Mouse (Mus musculus) kidney, adult 9 months (tissue): ENCODE measurements around the gene Cops7a.
A peak's percentile ranks its signal among the peaks of the same experiment; 100 is the strongest.

Experiments
- DNase-seq: peaks from one replicate; pipeline ENCODE4 v3.0.0; 2022

The Cops7a gene

GRCm38 (mm10) chr6:124917518-124918330, 47.6 kb downstream of the Cops7a start:
- DNase-seq = peak; percentile 95

- DNase-seq = peak; percentile 90
Observed at GRCm38 (mm10) chr6:124916695-124917517, 48.4 kb downstream of the Cops7a start.

- peak; percentile 88 for DNase-seq
Observed at GRCm38 (mm10) chr6:124915942-124916694, 49.2 kb downstream of the Cops7a start.

GRCm38 (mm10) chr6:124915160-124915941, 50.0 kb downstream of the Cops7a start:
- peak; percentile 73 for DNase-seq

- no peak for DNase-seq
Observed at GRCm38 (mm10) chr6:124914511-124914910, 50.8 kb downstream of the Cops7a start.

GRCm38 (mm10) chr6:124913721-124914285, 51.5 kb downstream of the Cops7a start:
- peak; percentile 81 for DNase-seq

GRCm38 (mm10) chr6:124913214-124913613, 52.1 kb downstream of the Cops7a start:
- DNase-seq = no peak

GRCm38 (mm10) chr6:124911533-124912218, 53.7 kb downstream of the Cops7a start, which contains the start of gene Lag3:
TSS of gene Lag3 (minus strand) at chr6:124911705.
- DNase-seq = no peak

- DNase-seq = no peak
Observed at GRCm38 (mm10) chr6:124910032-124910431, 55.3 kb downstream of the Cops7a start.
